Mouse (Mus musculus) neural tube, embryonic 14.5 days (tissue): ENCODE results near the gene Trp53rka. TPM values are rescaled to one million over a fixed set of nuclear protein-coding genes. Genes with fewer than 3 reads are reported as not detected.
"Not testable (repeated sequence)": the region's sequence is repeated elsewhere in the genome, so short reads cannot be mapped to it uniquely, and the experiment has no call there.

ENCODE experiments used
- ATAC-seq: fragments of 200-750 bp; cut with Nextera tagmentation; 2 replicates; pipeline ENCODE4 v1.8.0; 2017; ENCODE audit warnings: low read depth, mild to moderate bottlenecking, moderate TSS enrichment, moderate library complexity
- H3K27ac ChIP-seq: fragments of 300-500 bp; sonication (generic); 2 replicates; pipeline ENCODE4 v1.5.1; 2014; ENCODE audit warnings: low read depth, mild to moderate bottlenecking, control low read depth, low read length, moderate library complexity, mixed read lengths
- H3K27me3 ChIP-seq: fragments of 300-500 bp; sonication (generic); 2 replicates; pipeline ENCODE4 v1.6.1; 2014; ENCODE audit warnings: low read length; ENCODE audit not compliant: control insufficient read depth, insufficient read depth
- H3K36me3 ChIP-seq: fragments of 300-500 bp; sonication (generic); 2 replicates; pipeline ENCODE4 v1.6.1; 2014; ENCODE audit warnings: low read length, mixed read lengths; ENCODE audit not compliant: control insufficient read depth, insufficient read depth
- H3K4me1 ChIP-seq: fragments of 300-500 bp; sonication (generic); 2 replicates; pipeline ENCODE4 v1.6.1; 2014; ENCODE audit warnings: low read length; ENCODE audit not compliant: control insufficient read depth, insufficient read depth
- H3K4me2 ChIP-seq: fragments of 300-500 bp; sonication (generic); 2 replicates; pipeline ENCODE4 v1.6.1; 2014; ENCODE audit warnings: mild to moderate bottlenecking, low read depth, low read length, control low read depth
- H3K4me3 ChIP-seq: fragments of 300-500 bp; sonication (generic); 2 replicates; pipeline ENCODE4 v1.5.1; 2014; ENCODE audit warnings: low read depth, low read length, control low read depth, mixed read lengths
- H3K9ac ChIP-seq: fragments of 300-500 bp; sonication (generic); replicated peaks from 2 replicates; pipeline ENCODE4 v1.6.1; 2014; ENCODE audit warnings: low read depth, mild to moderate bottlenecking, control low read depth, low read length, mixed read lengths
- H3K9me3 ChIP-seq: fragments of 300-500 bp; sonication (generic); 2 replicates; pipeline ENCODE4 v1.6.1; 2016; ENCODE audit warnings: low read length; ENCODE audit not compliant: control insufficient read depth
- WGBS: fragments of 180-500 bp; shearing (Covaris S2); extraction: QIAGEN DNeasy Blood & Tissue Kit; methylation state at CpG from one replicate; pipeline ENCODE4 v1.1.7; 2014; 5-methylcytosine and 5-hydroxymethylcytosine counted together
- polyA plus RNA-seq: library from polyadenylated mRNA; unstranded; fragments of >200 nt; fragmentation: Nextera tagmentation; extraction: Ambion mirVana; gene quantifications from 2 replicates; pipeline ENCODE4 v1.2.1, GENCODE M21; 2014

Gene Trp53rka
- 36.9 and 39.2 TPM in 2 replicates for polyA plus RNA-seq

GRCm38 (mm10) chr2:165492648-165493553 lies at the start of gene Trp53rka:
Trp53rka (minus strand) TSS chr2:165493324.
- H3K9ac ChIP-seq, result peak within 1 kb of the TSS; percentile 71
- no peaks in the 10 kb centered on the region for H3K27me3 ChIP-seq
- peak; percentile 91 for ATAC-seq
- peak within 1 kb of the TSS; percentile 73 for H3K27ac ChIP-seq
- H3K4me2 ChIP-seq, result peak within 1 kb of the TSS; percentile 71
- under 1% methylated on average over 76 of the region's 84 CpGs for WGBS
- peak within 1 kb of the TSS; percentile 67 for H3K4me3 ChIP-seq
- H3K36me3 ChIP-seq, result peaks cover 23% of the 10 kb centered on the region
- H3K4me1 ChIP-seq, result peaks cover 14% of the 10 kb centered on the region
- H3K9me3 ChIP-seq, result no peaks in the 10 kb centered on the region

- Histone ChIP-seq H3K9me3 (no peaks in the 10 kb centered on the region), H3K9ac (no peak overlapping the region), H3K4me1 (no peaks in the 10 kb centered on the region), H3K36me3 (no peaks in the 10 kb centered on the region), H3K27me3 (no peaks in the 10 kb centered on the region), H3K4me2 (no peak overlapping the region), H3K27ac (no peak overlapping the region), H3K4me3 (no peak overlapping the region)
- ATAC-seq, result no peak
- WGBS, result 81% methylated on average over 3 of the region's 3 CpGs
Measured at GRCm38 (mm10) chr2:165540975-165541374, 47.9 kb upstream of the Trp53rka start.

GRCm38 (mm10) chr2:165533789-165534188 lies 40.7 kb upstream of the Trp53rka start:
- H3K27ac ChIP-seq, result no peak overlapping the region
- no peak overlapping the region for H3K4me3 ChIP-seq
- H3K36me3 ChIP-seq, result no peaks in the 10 kb centered on the region
- H3K9ac ChIP-seq, result no peak overlapping the region
- H3K9me3 ChIP-seq, result no peaks in the 10 kb centered on the region
- ATAC-seq, result no peak
- no peaks in the 10 kb centered on the region for H3K27me3 ChIP-seq
- no peaks in the 10 kb centered on the region for H3K4me1 ChIP-seq
- no peak overlapping the region for H3K4me2 ChIP-seq
- 32% methylated on average over 6 of the region's 6 CpGs for WGBS

GRCm38 (mm10) chr2:165529106-165529505 lies 36.0 kb upstream of the Trp53rka start:
- H3K9ac ChIP-seq, result no peak overlapping the region
- WGBS, result 21% methylated on average over 8 of the region's 8 CpGs
- H3K4me2 ChIP-seq, result no peak overlapping the region
- H3K27ac ChIP-seq, result no peak overlapping the region
- no peak for ATAC-seq
- no peaks in the 10 kb centered on the region for H3K4me1 ChIP-seq
- no peak overlapping the region for H3K4me3 ChIP-seq
- no peaks in the 10 kb centered on the region for H3K9me3 ChIP-seq
- no peaks in the 10 kb centered on the region for H3K36me3 ChIP-seq
- no peaks in the 10 kb centered on the region for H3K27me3 ChIP-seq

- WGBS, result 65% methylated on average over 4 of the region's 4 CpGs
- H3K4me3 ChIP-seq, result no peak overlapping the region
- no peak overlapping the region for H3K4me2 ChIP-seq
- ATAC-seq, result no peak
- no peaks in the 10 kb centered on the region for H3K27me3 ChIP-seq
- no peak overlapping the region for H3K9ac ChIP-seq
- H3K27ac ChIP-seq, result no peak overlapping the region
- no peaks in the 10 kb centered on the region for H3K9me3 ChIP-seq
- no peaks in the 10 kb centered on the region for H3K36me3 ChIP-seq
- H3K4me1 ChIP-seq, result no peaks in the 10 kb centered on the region
Measured at GRCm38 (mm10) chr2:165525609-165526008, 32.5 kb upstream of the Trp53rka start.

GRCm38 (mm10) chr2:165515178-165515728 lies 22.1 kb upstream of the Trp53rka start:
- Histone ChIP-seq H3K4me3 (no peak overlapping the region), H3K36me3 (no peaks in the 10 kb centered on the region), H3K27ac (no peak overlapping the region), H3K4me2 (no peak overlapping the region), H3K9me3 (no peaks in the 10 kb centered on the region), H3K27me3 (no peaks in the 10 kb centered on the region), H3K4me1 (peaks cover 5% of the 10 kb centered on the region), H3K9ac (no peak overlapping the region)
- WGBS, result 94% methylated on average over 20 of the region's 20 CpGs
- ATAC-seq, result no peak

GRCm38 (mm10) chr2:165512870-165513600 lies 19.9 kb upstream of the Trp53rka start:
- Histone ChIP-seq H3K36me3 (no peaks in the 10 kb centered on the region), H3K4me3 (no peak overlapping the region), H3K9ac (no peak overlapping the region), H3K9me3 (no peaks in the 10 kb centered on the region), H3K4me2 (no peak overlapping the region), H3K27me3 (no peaks in the 10 kb centered on the region), H3K4me1 (peaks cover 5% of the 10 kb centered on the region), H3K27ac (no peak overlapping the region)
- ATAC-seq, result no peak
- WGBS, result 24% methylated on average over 11 of the region's 11 CpGs

- Histone ChIP-seq H3K27ac (no peak overlapping the region), H3K36me3 (no peaks in the 10 kb centered on the region), H3K4me1 (peaks cover 5% of the 10 kb centered on the region), H3K4me2 (no peak overlapping the region), H3K27me3 (no peaks in the 10 kb centered on the region), H3K4me3 (no peak overlapping the region), H3K9me3 (no peaks in the 10 kb centered on the region), H3K9ac (no peak overlapping the region)
- no peak for ATAC-seq
- WGBS, result 9% methylated on average over 6 of the region's 7 CpGs
Measured at GRCm38 (mm10) chr2:165512426-165512825, 19.3 kb upstream of the Trp53rka start.

- not testable (repeated sequence) for H3K9me3 ChIP-seq, ATAC-seq, H3K4me3 ChIP-seq, H3K27ac ChIP-seq, H3K36me3 ChIP-seq, H3K4me2 ChIP-seq, H3K9ac ChIP-seq, H3K4me1 ChIP-seq, H3K27me3 ChIP-seq
- WGBS, result 85% methylated on average over 4 of the region's 4 CpGs
Measured at GRCm38 (mm10) chr2:165511530-165511929, 18.4 kb upstream of the Trp53rka start.
